Mouse (Mus musculus): ENCODE measurements at regions not wholly inside any gene's neighbourhood (a gene's known extent, or its start where the extent isn't known, plus 50 kb on each side); places are given as distances from the start of the nearest gene placed in this dataset.

DNA sequence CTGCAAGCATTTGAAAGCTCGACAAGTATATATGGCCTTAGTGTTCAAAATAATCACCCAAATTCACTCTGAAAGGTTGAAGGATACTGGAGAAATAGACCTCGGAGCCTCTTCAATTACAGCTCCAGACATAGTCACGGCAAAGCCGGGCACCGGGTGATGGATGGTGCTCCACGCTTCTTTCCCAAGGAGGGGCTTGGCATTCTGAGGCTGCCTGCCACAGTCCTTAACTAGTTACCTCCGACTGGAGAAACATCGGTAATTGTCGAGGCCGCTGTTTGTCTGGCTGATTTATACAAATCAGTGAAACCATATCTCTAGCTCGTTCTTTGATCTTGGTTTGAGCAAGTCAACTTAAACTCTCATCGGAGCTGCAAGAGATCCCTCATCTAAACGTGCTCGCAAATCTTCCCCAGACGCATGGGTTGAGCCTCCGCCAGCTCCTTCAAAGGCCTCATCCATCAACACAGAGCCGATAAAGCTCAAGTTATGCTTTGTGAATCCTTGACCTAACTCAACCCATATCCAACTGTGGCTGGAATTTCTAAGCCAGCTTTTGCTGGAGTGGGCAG, 145.4 kb upstream of the Stx16 start:
- DNase-seq = no peak

DNA sequence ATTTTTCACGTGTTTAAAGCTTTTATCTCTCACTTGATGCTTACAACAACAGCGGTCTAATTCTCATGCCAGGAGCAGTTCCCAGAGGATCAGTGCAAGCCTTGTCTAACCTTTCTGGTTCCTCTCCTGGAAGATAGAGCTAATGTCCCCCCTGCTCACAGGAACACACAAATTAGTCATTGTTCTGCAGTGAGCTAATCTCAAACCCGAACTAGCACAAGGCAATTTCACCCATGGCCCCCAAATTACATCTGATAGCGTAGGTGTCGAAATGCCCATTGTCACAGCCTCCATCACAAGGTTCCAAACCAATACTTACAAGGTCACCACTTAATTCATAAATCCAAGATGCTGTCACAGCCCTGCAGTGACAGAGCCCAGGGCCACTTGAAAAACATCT, 140.4 kb upstream of the Stx16 start:
- DNase-seq = no peak

DNA sequence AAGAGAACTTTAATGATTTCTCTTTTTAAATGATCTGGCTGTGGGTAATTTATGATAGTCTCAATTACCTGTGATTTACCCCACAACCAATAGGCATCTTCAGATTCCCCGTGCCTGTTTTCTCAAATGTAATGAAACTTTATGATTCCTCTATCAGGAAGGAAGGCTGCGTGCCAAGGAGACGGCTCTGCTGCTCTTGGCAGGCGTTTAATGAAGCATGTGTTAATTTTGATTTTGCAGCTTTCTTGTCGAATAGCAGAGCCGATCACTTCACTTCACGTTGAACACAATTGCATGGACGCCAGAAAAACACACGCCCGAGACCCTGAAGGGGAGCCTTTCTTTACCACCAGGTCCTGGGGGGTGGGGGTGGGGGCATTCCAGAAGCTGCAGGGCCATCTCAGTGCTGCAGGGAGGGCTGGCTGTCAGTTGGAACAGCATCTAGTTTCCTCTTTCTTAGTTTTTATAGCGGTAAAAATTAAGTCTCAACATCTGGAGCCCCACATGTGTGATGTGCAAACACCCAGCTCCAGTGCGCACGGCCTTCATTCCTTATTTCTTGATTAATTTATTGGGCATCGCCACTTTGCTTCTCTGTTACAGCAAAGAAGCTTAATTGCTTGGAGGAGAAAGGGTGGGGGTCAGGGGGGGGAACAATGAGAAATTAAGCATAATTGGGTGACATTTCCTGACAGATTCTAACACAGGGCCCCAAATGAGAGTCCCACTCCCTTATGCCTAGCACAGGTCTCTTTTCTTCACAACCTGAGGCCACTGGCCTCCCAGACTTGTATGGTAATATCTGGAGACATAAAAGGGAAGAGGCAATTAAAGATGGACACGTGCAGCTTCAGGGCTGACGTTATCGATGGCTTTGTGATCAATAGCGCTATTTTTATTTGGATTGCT, 138.3 kb upstream of the Stx16 start:
- DNase-seq = no peak

DNA sequence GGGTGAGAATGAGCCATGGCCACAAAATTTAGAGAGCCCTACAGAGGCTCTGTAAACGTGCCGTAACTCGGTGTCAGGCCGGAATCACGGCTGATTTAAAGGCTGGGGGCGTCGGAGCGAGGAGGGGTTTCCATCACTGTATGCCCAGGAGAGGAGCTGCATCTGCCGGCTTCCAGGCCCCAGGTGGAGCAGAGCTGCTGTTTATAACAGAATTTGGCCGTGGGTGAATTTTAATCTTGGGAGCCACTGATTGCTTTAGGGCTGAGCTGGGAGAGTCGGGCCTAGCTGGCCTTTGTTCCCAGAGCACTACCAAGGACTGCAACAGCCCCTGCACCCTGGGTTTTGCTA, 137.7 kb upstream of the Stx16 start:
- no peak for DNase-seq

DNA sequence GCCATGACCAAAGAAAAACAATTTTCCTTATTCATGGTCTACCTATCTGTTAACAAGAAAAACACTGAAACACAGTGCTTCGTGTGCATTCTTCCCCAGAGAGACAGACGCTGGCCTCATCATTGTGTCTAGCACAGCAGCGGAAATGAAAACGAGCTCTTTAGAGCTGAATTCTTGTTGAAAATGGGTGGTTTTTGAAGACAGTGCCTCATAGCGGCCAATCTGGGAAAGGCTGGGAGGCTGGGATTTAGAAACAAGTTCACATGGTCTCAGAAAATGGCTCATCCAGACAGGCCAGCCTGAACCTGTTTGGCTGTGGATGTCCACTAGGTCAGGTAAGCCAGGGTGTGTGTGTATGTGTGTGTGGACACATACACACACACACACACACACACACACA, 130.7 kb upstream of the Stx16 start:
- DNase-seq = no peak

DNA sequence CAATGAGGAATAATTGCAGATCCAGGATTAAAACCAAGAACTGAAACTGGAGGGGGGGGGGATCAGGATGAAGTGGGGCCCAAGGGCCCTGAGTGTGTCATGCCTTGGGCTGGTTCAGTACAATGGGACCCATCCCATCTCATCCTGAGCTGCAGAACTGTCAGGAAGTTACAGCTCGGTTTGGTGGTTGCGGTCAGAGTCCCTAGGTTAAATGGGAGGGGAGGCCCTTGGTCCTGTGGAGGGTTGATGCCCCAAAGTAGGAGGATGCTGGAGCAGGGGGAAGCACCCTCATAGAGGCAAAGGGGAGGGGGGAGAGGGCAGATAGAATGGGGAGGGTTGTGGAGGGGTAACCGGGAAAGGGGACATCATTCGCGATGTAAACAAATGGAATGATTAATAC, 127.5 kb upstream of the Stx16 start:
- DNase-seq = no peak

DNA sequence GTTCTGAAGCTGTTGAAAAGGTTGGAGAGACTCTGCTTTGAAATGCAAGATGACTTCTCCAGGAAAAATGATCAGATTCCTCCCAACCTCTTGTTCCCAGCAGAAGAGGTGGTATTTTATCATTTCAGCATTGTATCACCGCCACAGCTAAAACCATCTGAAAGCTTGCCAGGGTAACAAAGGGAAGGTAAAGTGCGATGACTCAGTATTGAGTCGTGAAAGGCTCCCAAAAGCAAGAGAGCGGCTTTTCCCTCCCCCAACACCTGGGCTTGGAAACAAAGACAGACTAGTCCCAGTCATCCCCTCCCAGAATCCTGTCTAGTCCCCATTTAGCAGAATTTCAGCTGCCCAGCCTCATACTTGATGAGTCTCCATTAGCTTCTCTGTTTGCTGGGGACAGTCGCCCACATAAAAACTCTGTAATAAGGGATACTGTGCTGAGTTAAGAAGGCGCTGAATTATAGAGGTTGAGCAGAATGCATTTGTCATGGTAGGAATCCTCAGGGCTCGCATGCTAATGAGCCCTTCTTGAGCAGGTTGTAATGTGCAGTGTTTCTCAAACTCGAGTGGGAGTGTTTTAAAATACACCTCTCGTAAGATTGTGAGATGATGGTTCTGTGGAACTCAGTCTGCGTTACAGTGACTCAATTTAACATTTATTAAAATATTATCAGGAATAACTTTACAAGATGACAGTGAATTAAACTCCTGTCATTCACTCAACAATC, 125.8 kb upstream of the Stx16 start:
- no peak for DNase-seq

DNA sequence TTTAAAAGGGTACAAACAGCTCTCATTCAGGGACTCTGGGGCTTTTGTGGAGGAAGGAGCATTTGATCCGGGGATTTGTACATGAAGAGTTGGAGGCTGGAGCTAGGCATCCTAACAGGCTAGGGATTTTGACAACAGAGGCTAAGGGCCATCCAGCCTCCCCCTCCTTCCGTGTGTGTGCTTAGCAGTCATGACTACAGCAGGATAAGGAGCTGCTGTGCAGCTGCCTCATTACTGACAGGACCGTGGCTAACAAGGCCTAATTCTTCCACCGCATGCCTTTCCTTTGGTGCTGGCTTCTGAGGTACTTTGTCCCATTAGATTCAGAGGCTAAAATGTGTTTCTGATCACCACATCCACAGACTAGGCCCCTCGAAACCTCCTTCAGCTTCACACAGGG, 110.0 kb upstream of the Stx16 start:
- no peak for DNase-seq

DNA sequence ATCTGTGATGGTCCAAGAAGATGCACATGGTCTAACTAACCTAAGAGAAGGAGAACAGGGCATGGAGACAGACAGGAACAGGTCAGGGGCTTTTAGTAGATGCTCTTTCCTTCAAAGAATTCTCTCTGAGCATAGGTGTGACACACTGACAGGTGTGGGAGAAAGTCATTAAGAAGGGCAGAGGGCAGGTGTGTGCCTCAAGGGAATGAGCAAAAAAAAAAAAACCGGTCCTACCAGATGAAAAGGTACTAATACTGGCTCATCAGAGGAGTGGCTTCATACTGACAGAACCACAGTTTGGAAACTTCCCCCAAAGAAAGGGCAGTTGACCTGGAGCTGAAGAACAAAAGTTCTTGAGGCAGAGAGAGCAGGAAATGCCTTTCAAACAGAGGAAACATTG, 105.3 kb upstream of the Stx16 start:
- no peak for DNase-seq

DNA sequence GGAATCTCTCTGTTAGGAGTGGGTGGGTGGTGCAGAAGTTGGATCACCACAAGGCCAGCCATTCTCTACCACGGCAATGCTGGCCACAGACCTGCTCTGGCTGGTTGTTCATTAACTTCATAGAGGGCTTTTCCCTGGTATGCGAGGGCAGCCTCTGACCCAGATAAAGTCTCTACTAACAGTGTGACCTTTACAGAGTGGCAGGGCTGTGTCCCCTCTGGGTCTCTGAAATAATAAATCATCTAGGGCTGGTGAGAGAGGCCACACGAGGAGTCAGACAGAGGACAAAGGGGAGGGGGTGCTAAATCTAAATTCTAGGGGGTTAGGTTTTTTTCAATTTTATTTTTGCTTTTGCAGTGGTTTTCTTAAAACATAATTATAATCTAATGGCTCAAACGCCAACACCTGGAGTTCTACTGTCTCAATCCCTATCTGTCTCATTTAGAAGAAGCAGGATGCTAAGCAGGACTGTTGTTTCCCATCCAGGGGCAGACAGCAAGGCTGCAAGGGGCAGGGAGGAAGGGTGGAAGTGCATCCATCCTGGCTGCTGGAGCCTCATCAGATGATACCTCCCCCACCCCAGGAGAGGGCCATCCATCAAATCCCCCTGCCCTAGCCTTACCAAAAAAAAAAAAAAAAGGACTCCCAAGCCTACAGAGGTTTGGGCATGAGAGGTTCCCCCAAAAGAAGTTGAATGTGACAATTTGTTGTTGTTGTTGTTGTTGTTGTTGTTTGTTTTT, 99.6 kb upstream of the Stx16 start:
- peak; percentile 20 for DNase-seq

DNA sequence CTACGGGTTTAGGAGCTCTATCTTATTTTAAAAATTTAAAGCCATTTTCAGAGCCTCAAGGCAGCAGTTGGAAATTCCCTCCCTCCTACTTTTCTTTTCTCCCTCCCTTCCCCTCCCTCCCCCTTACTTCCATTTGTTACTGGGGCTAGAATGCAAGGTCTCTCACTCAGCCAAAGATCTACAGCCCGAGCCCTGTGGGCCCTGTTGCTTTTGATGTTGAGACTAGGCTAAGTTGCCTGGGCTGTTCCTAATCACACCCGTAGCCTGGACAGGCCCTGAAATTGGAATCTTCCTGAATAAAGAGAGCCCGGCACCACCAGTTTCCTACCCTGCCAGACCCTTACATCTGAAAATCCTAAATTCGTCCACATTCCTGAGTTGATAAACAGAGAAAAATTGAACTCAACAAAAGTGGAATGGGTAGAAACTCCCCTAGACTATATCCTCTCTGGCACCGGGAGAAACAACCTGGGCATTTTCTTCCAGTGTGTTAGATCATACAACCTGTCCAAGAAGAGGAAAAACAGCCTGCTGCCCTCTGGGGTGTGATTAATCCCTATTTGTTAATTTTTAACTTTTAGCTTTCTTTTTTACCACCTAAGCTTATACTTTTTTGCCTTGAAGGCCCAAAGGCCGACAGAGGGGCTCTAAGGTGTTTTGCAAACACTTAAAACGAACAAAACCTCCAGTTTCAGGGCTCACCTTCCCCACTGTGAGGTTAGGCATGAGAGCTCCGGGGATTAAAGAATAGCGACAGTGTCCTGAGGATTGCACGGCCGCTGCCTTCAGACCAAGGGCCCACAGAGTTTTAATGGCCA, 98.7 kb upstream of the Stx16 start:
- no peak for DNase-seq

DNA sequence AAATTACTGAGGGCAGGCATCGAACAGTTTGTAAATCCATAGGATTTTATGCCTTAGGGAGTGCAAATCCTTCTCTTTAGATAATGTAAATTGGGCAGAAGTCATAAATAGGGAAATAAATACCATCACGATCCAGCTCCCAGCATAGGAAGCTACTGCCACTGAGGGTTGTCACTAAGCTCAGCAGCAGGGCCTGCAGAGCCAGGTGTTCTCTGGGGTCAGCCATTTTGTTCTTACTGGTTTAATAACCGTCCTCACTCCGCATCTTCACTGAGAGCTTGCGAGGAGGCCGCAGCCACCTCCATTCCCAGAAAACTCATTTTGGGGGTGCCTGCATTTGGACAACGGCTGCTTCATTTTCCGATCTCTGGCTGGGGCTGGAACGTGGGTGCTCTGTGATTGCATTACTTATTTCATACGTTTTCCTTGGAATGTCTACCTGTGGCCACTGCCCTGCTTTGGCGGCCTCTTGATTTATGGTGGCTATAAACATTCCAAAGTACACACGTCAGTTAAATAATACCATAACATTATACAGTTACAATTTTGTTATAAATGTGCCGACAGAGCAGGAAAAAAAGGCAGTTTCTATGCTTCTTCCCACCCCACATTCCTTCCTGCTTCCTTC, 97.9 kb upstream of the Stx16 start:
- DNase-seq = no peak

DNA sequence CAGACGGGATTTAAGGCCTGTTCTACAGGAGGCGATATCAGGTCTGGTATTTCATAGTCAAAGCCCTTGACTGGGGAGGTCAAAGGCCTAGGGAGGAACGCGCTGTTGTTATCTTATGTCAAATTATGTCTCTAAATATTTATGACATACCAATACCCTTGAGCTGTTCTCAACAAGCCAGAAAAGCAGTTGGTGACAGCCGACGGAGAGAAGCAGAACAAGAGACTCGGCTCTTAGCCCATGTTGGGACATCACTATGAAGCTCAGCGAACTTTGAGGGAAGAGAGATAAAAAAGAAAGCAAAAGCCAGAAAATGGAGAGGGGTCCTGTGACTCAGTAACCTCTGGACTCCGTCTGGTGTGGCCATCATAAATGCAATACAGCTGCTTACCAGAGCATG, 95.1 kb upstream of the Stx16 start:
- DNase-seq = no peak

DNA sequence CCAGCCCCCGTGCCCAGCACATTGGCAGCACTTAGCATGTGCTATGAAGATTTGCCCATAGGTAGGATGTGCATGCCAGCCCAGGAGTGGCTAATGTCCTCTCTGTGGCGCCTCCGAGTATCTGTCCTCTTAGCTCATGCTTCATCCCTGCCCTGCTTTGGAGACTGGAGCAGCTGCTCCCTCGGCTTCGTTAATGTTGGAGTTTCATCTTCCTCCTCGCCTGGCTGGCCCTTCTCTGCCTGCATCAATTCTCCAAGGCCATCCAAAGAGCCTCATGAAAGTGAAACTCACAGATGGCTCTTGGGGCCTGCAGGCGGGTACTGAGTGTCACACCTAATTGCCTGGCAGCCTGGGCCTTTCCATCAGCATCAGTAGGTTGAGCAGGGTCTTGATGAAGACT, 88.6 kb upstream of the Stx16 start:
- DNase-seq = no peak

DNA sequence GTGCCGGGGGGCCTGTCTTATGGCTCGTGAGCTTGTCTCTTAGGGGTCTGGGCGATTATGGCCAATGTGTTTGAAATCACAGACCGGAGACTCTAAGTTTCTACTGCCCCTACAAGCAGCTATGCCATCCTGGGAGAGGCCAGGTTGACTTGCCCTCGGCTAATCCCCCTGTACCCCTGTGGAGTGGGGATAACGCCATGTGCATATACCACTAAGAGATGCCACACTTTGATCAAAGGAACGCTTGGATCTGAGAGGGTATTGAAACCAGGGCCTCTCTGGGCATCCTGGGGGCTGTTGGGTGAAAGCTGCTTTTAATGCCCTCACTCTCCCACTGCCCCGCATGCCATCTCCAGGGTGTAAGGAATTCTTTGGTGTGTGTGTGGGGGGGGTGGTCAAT, 88.2 kb upstream of the Stx16 start:
- no peak for DNase-seq

DNA sequence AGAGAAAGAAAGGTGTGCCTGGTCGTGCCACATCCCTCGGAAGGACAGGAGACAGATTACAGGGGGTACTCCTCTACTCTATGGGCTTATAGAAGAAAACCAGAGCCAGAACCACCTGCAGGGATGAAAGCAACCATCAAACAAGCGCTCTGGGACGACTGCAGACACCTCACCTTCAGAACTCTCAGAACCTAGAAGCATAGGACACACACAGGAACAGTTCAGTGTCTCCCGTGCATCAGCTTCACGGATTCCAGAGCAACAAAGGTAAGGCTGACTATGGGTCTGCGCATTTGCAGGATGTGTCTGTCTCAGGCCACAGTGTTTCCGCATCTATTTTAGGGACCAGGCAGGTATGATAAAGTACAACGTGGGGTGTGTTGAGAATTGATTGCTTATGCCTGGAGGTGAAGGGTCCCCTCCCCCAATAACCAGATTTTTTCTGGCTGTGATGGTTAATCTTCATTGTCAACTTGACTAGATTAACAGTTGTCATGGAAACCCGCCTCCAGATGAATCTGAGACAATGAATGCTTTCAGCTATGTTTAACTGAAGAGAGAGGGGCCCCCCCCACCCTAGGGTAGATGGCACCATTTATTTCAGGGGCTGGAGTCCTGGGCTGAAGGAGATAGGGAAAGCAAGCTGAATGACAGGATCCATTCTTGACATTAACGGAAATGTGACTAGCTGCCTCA, 87.3 kb upstream of the Stx16 start:
- no peak for DNase-seq

DNA sequence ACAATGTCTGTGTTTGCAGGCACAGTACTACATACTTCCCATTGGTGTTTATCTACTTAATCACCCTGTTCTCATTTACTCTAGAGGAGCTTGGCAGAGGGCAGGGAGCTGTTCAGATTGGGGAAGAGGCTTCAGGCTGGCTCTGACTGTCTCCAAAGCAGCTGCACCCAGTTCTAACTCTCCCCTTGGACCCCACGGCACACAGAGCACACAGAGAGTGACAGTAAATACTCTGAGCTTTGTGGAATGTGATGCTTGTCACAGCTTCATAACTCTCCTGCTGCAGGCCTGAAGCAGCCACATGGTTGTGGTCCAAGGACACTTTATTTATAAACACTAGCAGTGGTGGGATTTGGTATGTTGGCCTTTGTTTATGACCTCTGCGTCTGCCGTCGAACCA, 85.4 kb upstream of the Stx16 start:
- DNase-seq = no peak

DNA sequence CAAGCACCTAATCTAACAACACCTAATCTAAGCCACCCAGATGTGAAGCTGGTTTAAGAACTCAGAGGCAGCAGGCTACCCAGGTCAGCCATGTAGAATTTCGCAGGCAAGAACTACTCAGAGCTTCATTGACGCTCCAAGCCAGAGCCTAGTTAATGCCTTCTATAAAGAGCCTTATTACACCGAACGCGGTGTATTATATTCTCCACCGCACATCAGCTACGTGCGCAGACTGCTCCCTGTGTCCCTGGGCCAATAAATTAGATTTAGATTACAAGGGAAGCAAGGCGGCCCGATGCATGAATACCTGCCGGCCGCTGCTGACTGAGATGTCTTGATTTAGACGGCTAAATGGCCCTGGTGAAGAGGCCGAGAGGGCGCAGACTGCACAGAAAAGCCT, 84.7 kb upstream of the Stx16 start:
- no peak for DNase-seq

DNA sequence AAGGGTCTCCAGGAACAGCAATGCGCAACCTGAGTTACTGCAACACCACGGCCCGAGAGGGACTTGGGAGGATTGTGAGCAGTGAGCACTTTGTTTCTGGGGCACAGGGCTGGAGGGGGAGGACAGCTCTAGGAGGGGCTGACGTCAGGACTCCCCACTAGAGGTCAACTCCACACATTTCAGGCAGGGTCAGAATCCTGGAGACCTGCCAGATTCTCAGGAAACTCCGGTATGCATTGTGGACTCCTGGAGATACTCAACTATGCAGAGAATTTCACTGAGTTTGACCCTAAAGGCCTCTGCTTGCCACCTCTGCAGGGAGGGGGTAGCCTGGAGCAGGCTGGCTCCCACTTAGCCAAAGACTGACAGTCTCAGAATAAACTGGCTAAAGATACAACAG, 84.1 kb upstream of the Stx16 start:
- DNase-seq = no peak

DNA sequence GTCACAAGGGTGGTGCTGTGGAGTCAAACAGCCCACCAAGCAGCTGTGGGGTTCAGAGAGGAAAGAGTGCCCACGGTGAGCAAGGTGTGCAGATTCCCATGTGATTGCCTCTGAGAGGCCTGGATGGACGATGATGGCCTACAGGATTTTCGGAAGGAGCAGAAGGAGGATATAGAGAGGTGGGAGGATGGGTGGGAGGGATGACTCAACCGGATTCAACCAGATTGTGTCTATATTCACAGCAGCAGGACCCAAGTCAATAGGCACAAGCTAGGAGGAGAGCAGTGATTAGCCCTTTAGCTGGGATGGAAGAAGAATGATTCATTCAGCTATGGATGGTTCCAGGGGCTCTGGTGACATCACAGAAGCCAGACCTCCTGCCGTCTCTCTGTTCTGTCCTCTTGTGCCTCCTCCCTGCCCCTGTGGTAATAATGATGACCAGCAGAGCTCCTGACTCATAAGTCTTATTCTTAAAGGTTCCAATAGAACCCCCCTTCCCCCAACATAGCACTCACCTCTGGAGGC, 82.6 kb upstream of the Stx16 start:
- DNase-seq = no peak

All from liver (tissue).